Mouse (Mus musculus) neutrophil, adult 65 days (primary cell): ENCODE data around the gene Nr2e1. TPM values are rescaled to one million over a fixed set of nuclear protein-coding genes. Genes with fewer than 3 reads are reported as not detected.

ENCODE experiments used
- total RNA-seq: library from RNA; stranded (reverse); gene quantifications from 2 replicates; pipeline ENCODE4 v1.2.4, GENCODE M21; 2023

Gene Nr2e1
- total RNA-seq: not detected in 2 replicates

GRCm38 (mm10) chr10:42583157-42583872 is at the start of gene Nr2e1, which contains the start of gene Ostm1:
Nr2e1 (minus strand) TSS chr10:42583632.
Ostm1 (plus strand) TSS chr10:42583822.

Other genes with a start within 250 kb of the Nr2e1 start
- 1.8 and 2.1 TPM in 2 replicates for gene Afg1l, start 105.1 kb downstream of the Nr2e1 start, total RNA-seq
- gene Snx3, start 81.6 kb downstream of the Nr2e1 start, total RNA-seq: 84.5 and 89.9 TPM in 2 replicates
- gene Ostm1, start 190 bp upstream of the Nr2e1 start, total RNA-seq: 27.4 and 31.3 TPM in 2 replicates
- gene Sec63, start 177.9 kb upstream of the Nr2e1 start, total RNA-seq: 32.1 and 36.0 TPM in 2 replicates